Mouse (Mus musculus) limb, embryonic 14.5 days (tissue): Measurements from ENCODE around the gene Prdm11. TPM values are rescaled to one million over a fixed set of nuclear protein-coding genes. Genes with fewer than 3 reads are reported as not detected.

ENCODE experiments used
- ATAC-seq: fragments of 200-750 bp; cut with Nextera tagmentation; 2 replicates; pipeline ENCODE4 v1.8.0; 2017; ENCODE audit warnings: low read depth, moderate number of reproducible peaks, moderate TSS enrichment; ENCODE audit not compliant: low FRiP score
- DNase-seq: peaks from one replicate; pipeline ENCODE4 v3.0.0-alpha.2; 2015; ENCODE audit warnings: low spot score
- H3K27ac ChIP-seq: fragments of 300-500 bp; sonication (generic); replicated peaks from 2 replicates; pipeline ENCODE4 v1.5.1; 2014; ENCODE audit warnings: low read depth, mild to moderate bottlenecking, low read length, moderate library complexity, mixed read lengths
- H3K27me3 ChIP-seq: fragments of 300-500 bp; sonication (generic); 2 replicates; pipeline ENCODE4 v1.6.1; 2014; ENCODE audit warnings: low read length, mixed read lengths; ENCODE audit not compliant: control insufficient read depth, insufficient read depth
- H3K36me3 ChIP-seq: fragments of 300-500 bp; sonication (generic); 2 replicates; pipeline ENCODE4 v1.6.1; 2014; ENCODE audit warnings: mild to moderate bottlenecking, low read length, moderate library complexity, mixed read lengths; ENCODE audit not compliant: control insufficient read depth, insufficient read depth
- H3K4me1 ChIP-seq: fragments of 300-500 bp; sonication (generic); 2 replicates; pipeline ENCODE4 v1.6.1; 2014; ENCODE audit warnings: antibody characterized with exemption, low read length, mixed read lengths; ENCODE audit not compliant: control insufficient read depth, insufficient read depth
- H3K4me2 ChIP-seq: fragments of 300-500 bp; sonication (generic); replicated peaks from 2 replicates; pipeline ENCODE4 v1.6.1; 2014; ENCODE audit warnings: low read depth, mild to moderate bottlenecking, low read length, moderate library complexity; ENCODE audit not compliant: severe bottlenecking
- H3K4me3 ChIP-seq: fragments of 300-500 bp; sonication (generic); replicated peaks from 2 replicates; pipeline ENCODE4 v1.5.1; 2014; ENCODE audit warnings: low read length
- H3K9ac ChIP-seq: fragments of 300-500 bp; sonication (generic); 2 replicates; pipeline ENCODE4 v1.6.1; 2014; ENCODE audit warnings: mild to moderate bottlenecking, low read depth, low read length, moderate library complexity; ENCODE audit not compliant: severe bottlenecking
- H3K9me3 ChIP-seq: fragments of 300-500 bp; sonication (generic); 2 replicates; pipeline ENCODE4 v1.6.1; 2016; ENCODE audit warnings: low read length; ENCODE audit not compliant: control insufficient read depth
- POLR2A ChIP-seq: fragments of 200-500 bp; IDR thresholded peaks from 2 replicates; pipeline ENCODE4 v1.8.0; 2012; ENCODE audit warnings: inconsistent platforms, mild to moderate bottlenecking, moderate library complexity, borderline replicate concordance; ENCODE audit not compliant: insufficient read depth, insufficient read length; ENCODE audit errors: extremely low read depth
- WGBS: fragments of 180-500 bp; shearing (Covaris S2); extraction: QIAGEN DNeasy Blood & Tissue Kit; methylation state at CpG from one replicate; pipeline ENCODE4 v1.1.7; 2014; 5-methylcytosine and 5-hydroxymethylcytosine counted together
- polyA plus RNA-seq, 2 experiments: library from polyadenylated mRNA; depleted of rRNA in 1 of 2; stranded (reverse) in 1 of 2; unstranded in 1 of 2; fragments of >200 nt; fragmentation: Nextera tagmentation in 1 of 2; extraction: Ambion mirVana in 1 of 2; gene quantifications; 2 replicates each; pipeline versions ENCODE4 v1.2.1 to v1.2.3; 2012 to 2014

Prdm11 gene
- polyA plus RNA-seq, 2 experiments, result 6.5 to 24.4 TPM

DNA sequence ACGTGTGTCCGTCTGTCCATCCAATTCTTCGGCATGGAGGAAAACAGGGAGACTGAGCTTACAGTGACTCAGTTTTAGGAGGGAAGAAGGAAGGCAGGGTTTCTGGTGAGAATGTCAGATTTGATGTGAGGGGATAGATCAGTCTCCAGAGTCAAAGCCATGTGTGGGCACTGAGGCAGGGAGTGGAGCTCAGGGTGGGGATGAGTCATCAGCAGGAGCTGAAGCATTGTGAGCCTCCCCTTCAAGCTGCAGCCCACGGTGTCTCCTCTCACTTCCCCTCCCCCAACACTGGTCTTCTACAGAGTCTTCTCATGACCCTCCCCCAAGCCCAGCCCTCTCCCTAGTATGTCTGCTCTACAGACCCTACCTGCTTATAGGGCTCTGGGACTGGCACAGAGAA is 33.4 kb upstream of the Prdm11 start:
- H3K4me2 ChIP-seq, result no peak overlapping the region
- no peaks in the 10 kb centered on the region for H3K27me3 ChIP-seq
- H3K4me3 ChIP-seq, result no peak overlapping the region
- WGBS, result 74% methylated on average over 4 of the region's 4 CpGs
- no peaks in the 10 kb centered on the region for H3K36me3 ChIP-seq
- H3K9ac ChIP-seq, result no peak overlapping the region
- H3K27ac ChIP-seq, result no peak overlapping the region
- no peak for ATAC-seq
- no peak for DNase-seq
- H3K4me1 ChIP-seq, result no peaks in the 10 kb centered on the region; the same call in 1 of the 2 replicates
- TF ChIP-seq POLR2A, result no peak
- no peaks in the 10 kb centered on the region for H3K9me3 ChIP-seq

DNA sequence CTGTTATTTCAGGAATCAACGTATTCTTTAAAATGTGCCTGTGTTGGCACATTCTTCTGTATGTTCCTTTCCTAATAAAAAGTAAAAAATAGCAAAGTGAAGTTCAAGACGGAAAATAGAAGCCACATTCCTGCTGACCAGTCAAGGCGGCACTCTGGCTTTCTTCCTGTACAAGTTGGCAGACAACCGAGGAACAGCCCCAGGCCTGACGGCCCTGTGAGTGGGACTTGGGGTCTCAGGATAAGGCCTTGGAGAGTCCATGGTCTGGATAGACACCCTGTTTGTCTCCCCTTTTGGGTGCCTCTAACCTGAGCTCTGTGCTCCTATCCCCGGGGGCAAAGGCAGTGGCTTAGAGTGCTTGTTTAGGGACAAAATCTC is 30.6 kb upstream of the Prdm11 start:
- no peak overlapping the region for H3K4me3 ChIP-seq
- H3K4me2 ChIP-seq, result no peak overlapping the region
- no peaks in the 10 kb centered on the region for H3K9me3 ChIP-seq
- H3K36me3 ChIP-seq, result no peaks in the 10 kb centered on the region
- DNase-seq, result no peak
- H3K9ac ChIP-seq, result no peak overlapping the region
- no peak for TF ChIP-seq POLR2A
- H3K27me3 ChIP-seq, result no peaks in the 10 kb centered on the region
- ATAC-seq, result no peak
- WGBS, result 69% methylated on average over 6 of the region's 6 CpGs
- H3K4me1 ChIP-seq, result no peaks in the 10 kb centered on the region
- H3K27ac ChIP-seq, result no peak overlapping the region

- Histone ChIP-seq H3K9ac (no peak overlapping the region), H3K4me3 (no peak overlapping the region), H3K9me3 (no peaks in the 10 kb centered on the region), H3K4me1 (no peaks in the 10 kb centered on the region), H3K36me3 (no peaks in the 10 kb centered on the region), H3K27ac (no peak overlapping the region), H3K4me2 (no peak overlapping the region), H3K27me3 (no peaks in the 10 kb centered on the region)
- WGBS, result 43% methylated on average over 15 of the region's 15 CpGs
- ATAC-seq (no peak), DNase-seq (peak; percentile 56)
- TF ChIP-seq POLR2A, result no peak
These were observed 30.0 kb upstream of the Prdm11 start for GRCm38 (mm10) chr2:93075738-93076577.

DNA sequence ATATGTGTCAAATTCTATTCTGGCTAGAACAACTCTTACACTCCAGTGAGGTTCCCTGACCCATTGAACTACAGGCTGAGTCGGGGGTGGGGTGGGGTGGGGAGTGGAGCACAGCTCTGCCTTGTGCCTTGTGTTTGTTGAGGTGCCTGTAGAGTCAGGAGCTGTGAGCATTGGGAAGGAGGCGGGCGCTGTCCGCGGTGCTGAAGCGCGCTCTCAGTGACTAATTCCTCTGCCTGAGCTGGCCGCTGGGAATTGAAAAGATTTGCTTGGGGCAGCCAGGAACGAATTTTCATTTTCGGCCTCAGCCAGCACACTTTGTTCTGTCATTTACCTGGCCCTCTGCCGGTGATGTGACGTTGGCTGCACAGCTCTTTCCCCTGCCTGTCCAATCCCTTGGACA is 25.7 kb upstream of the Prdm11 start:
- H3K9me3 ChIP-seq, result no peaks in the 10 kb centered on the region
- H3K36me3 ChIP-seq, result no peaks in the 10 kb centered on the region
- no peaks in the 10 kb centered on the region for H3K27me3 ChIP-seq
- H3K9ac ChIP-seq, result no peak overlapping the region
- no peak overlapping the region for H3K4me3 ChIP-seq
- H3K27ac ChIP-seq, result no peak overlapping the region
- H3K4me2 ChIP-seq, result no peak overlapping the region
- WGBS, result 6% methylated on average over 12 of the region's 12 CpGs
- DNase-seq (peak; percentile 92), ATAC-seq (no peak)
- TF ChIP-seq POLR2A, result no peak
- H3K4me1 ChIP-seq, result no peaks in the 10 kb centered on the region

GRCm38 (mm10) chr2:93068942-93069341 is 23.0 kb upstream of the Prdm11 start:
- H3K27ac ChIP-seq, result no peak overlapping the region
- H3K27me3 ChIP-seq, result no peaks in the 10 kb centered on the region
- H3K4me1 ChIP-seq, result no peaks in the 10 kb centered on the region
- H3K36me3 ChIP-seq, result no peaks in the 10 kb centered on the region
- no peak overlapping the region for H3K9ac ChIP-seq
- WGBS, result 53% methylated on average over 2 of the region's 2 CpGs
- TF ChIP-seq POLR2A, result no peak
- no peak overlapping the region for H3K4me2 ChIP-seq
- DNase-seq (no peak), ATAC-seq (no peak)
- H3K4me3 ChIP-seq, result no peak overlapping the region
- H3K9me3 ChIP-seq, result no peaks in the 10 kb centered on the region
